Mouse (Mus musculus) liver, embryonic 14 days (tissue): ENCODE data around the gene Mapk13. TPM values are rescaled to one million over a fixed set of nuclear protein-coding genes. Genes with fewer than 3 reads are reported as not detected.

Source experiments
- polyA plus RNA-seq: library from polyadenylated mRNA; depleted of rRNA; stranded (reverse); fragments of >200 nt; gene quantifications from 2 replicates; pipeline ENCODE4 v1.2.3, GENCODE M21; 2012; rRNA removed

The Mapk13 gene
- 1.2 and 1.7 TPM in 2 replicates for polyA plus RNA-seq

DNA sequence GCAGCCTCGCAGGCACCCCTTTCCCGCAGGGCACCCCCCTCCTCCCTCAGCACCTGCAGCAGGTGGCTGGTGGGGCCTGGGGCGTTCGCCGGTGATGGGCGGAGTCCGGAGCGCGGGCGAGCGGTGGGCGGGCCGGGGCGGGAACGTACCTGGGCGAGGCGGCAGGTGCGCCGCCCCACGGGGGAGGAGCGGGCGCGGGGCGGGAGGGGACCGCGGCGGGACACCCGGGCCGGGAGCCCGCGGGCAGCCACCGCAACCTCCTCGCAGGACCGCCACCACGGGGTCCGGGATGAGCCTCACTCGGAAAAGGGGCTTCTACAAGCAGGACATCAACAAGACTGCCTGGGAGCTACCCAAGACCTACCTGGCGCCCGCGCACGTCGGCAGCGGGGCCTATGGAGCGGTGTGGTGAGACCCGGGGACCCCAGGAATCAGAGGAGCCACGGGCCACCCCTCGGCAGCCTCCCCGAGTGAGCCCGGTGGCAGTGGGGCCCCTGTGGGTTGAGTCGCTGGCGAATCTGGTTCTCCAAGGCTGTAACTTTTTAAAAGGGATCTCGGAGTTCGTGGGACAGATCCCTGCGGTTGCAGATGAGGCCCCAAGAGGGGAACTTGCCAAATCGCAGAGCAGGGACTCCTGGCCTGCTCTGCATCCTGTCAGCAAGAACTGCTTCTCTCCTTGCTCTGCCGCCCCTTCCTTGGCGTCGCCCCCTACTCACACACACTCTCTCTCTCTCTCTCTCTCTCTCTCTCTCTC is at the start of gene Mapk13:
Gene Mapk13, plus strand, starts transcription at position 177 of the 754 bp plus-strand sequence.

DNA sequence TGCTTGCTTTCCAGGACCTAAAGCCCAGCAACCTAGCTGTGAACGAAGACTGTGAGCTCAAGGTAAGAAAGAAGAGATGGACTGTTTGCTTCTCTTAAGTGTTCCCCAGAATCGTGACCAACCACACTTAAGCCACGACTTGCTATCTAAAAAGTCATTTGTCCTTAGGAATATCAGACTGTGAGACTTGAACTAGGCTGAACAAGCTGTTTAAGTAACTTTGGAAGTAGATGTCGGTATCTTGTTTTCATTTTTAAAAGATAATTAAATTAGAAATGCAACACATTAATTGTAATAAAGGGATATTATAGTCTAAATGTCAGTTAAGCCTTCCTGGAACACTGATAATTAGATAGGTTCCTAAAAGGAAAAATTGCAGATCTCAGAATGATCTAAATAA is 43.3 kb upstream of the Mapk13 start, which contains the start of gene AC170998.1:
Gene AC170998.1, plus strand, starts transcription at position 301 of the 400 bp plus-strand sequence.

DNA sequence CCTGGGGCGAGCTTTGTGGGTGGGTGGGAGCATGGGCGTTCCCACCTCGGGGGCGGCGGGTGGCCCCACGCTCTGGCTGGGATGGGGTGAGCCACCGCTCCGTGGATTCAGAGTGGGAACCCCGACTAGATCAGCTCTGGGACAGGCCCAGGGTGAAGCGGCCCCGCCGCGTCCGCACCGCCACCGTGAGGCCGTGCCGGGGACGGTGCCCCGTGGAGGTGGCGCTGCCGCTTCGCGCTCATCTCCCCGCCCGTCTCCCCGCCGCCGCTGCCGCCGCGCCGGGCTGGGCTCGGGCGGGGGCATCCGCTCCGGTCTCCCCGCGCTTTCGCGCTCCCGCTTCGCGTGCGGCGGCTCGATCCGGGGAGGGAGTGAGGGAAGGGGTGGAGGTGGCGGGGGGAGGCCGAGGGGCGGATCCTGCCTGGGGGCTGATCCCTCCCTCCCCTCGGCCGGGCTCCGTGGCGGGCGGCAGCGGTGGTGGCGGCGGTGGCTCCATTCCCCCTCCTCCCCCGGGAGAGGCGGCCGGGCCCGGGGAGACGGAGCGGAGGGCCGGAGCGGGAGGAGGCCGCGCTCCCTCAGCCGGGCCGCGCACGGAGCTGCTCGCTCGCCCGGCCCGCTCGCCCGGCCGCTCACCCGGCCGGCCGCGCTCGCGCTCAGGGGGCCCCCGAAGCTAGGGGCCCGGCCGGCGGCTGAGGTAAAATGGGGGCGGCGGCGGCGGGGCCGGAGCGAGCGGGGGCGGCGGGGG is 31.7 kb downstream of the Mapk13 start, which contains the start of gene Brpf3:
Gene Brpf3, plus strand, starts transcription at position 420 of the 742 bp plus-strand sequence.

Other genes with a start within 250 kb of the Mapk13 start
- not detected in 2 replicates for gene Armc12, start 238.5 kb upstream of the Mapk13 start, polyA plus RNA-seq
- gene Clpsl2, start 219.9 kb upstream of the Mapk13 start, polyA plus RNA-seq, result not detected in 2 replicates
- gene Clps, start 208.5 kb upstream of the Mapk13 start, polyA plus RNA-seq, result 0.75 and 1.3 TPM in 2 replicates
- not detected in 2 replicates for gene Lhfpl5, start 193.7 kb upstream of the Mapk13 start, polyA plus RNA-seq
- gene Srpk1, start 146.6 kb upstream of the Mapk13 start, polyA plus RNA-seq, result 13.2 and 15.8 TPM in 2 replicates
- 0.32 and 0.38 TPM in 2 replicates for gene Slc26a8, start 79.1 kb upstream of the Mapk13 start, polyA plus RNA-seq
- 34.5 and 39.9 TPM in 2 replicates for gene Mapk14, start 78.0 kb upstream of the Mapk13 start, polyA plus RNA-seq
- gene AC170998.1, start 43.2 kb upstream of the Mapk13 start, polyA plus RNA-seq, result 0.12 and 0.16 TPM in 2 replicates
- 77.1 and 106 TPM in 2 replicates for gene Brpf3, start 31.8 kb downstream of the Mapk13 start, polyA plus RNA-seq
- gene Pnpla1, start 89.1 kb downstream of the Mapk13 start, polyA plus RNA-seq, result 0.01 and 0.02 TPM in 2 replicates
- gene 4930539E08Rik, start 146.0 kb downstream of the Mapk13 start, polyA plus RNA-seq, result 0.06 TPM in 2 replicates
- 0.18 and 0.20 TPM in 2 replicates for gene Pxt1, start 174.5 kb downstream of the Mapk13 start, polyA plus RNA-seq
- gene Kctd20, start 182.7 kb downstream of the Mapk13 start, polyA plus RNA-seq, result 28.5 and 34.4 TPM in 2 replicates
- gene Stk38, start 238.7 kb downstream of the Mapk13 start, polyA plus RNA-seq, result 26.3 and 33.4 TPM in 2 replicates